Mouse (Mus musculus) bone marrow, adult 2 months (tissue): ENCODE data around the gene Fam114a2.
"Not testable (repeated sequence)": the region's sequence is repeated elsewhere in the genome, so short reads cannot be mapped to it uniquely, and the experiment has no call there.

Source experiments
- CTCF ChIP-seq: fragments of 200-500 bp; IDR thresholded peaks from 2 replicates; pipeline ENCODE4 v1.5.1; 2011; ENCODE audit warnings: low read length, control low read depth; ENCODE audit not compliant: control insufficient read depth, insufficient read depth
- POLR2A ChIP-seq: fragments of 200-500 bp; IDR thresholded peaks from 2 replicates; pipeline ENCODE4 v1.6.1; 2011; ENCODE audit warnings: low read depth, mild to moderate bottlenecking, control low read depth, low read length, borderline replicate concordance; ENCODE audit not compliant: control insufficient read depth

DNA sequence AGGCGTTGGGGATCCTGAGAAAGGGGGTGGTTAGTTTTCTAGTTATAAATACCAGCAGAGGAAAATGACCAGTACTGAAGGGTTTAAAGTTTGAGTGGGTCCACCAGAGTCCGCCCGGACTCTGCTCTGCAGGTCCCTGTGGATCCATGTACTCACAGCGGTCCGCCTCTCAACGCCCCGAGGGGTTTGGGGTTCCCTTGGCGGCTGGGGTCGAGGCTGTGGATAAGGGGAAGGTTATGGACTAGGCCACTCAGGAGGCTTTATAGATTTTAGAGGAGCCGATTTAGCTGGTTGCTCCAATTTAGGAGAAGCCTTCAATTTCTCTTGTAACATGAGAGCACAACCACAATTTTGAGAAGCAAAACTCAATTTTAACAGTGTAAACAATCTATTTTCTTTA, 39.5 kb upstream of the Fam114a2 start:
- not testable (repeated sequence) for TF ChIP-seq CTCF, POLR2A
